Comparison of ENCODE assay signal across 8 mouse cellular contexts in genomic region chr11:96982355-96982754, GRCm38 (mm10). TPM values are rescaled to one million over a fixed set of nuclear protein-coding genes. Genes with fewer than 3 reads are reported as not detected.
DNase-seq lines count a peak whose midpoint lies in the region; ATAC-seq and TF ChIP-seq lines count a peak whose summit lies in the region.

No protein-coding gene starts in this region.

- H3K9ac ChIP-seq in limb, embryonic 11.5 days (ENCODE audit: low read length): no peak overlapping the region
- 0 out of 2 replicates have a peak overlapping the region, but pooled peaks have one; percentile 19 for H3K9ac ChIP-seq in midbrain, postnatal 0 days (replicated peaks; ENCODE audit: low read length, poor library complexity, severe bottlenecking)

- H3K27ac ChIP-seq in limb, embryonic 11.5 days (replicated peaks; ENCODE audit: low read depth, low read length): no peak overlapping the region
- no peak overlapping the region for H3K27ac ChIP-seq in midbrain, postnatal 0 days (ENCODE audit: low read depth, low read length)

- no peaks in the 10 kb centered on the region for H3K36me3 ChIP-seq in limb, embryonic 11.5 days (ENCODE audit: control insufficient read depth, insufficient read depth, low read length)
- H3K36me3 ChIP-seq in midbrain, postnatal 0 days (ENCODE audit: insufficient read depth, low read length): no peaks in the 10 kb centered on the region

- WGBS in limb, embryonic 11.5 days: 2% methylated on average over 7 of the region's 7 CpGs
- 6% methylated on average over 7 of the region's 7 CpGs for WGBS in midbrain, postnatal 0 days

- H3K4me1 ChIP-seq in limb, embryonic 11.5 days (ENCODE audit: control insufficient read depth, insufficient read depth, low read length): peaks cover 34% of the 10 kb centered on the region
- no peaks in the 10 kb centered on the region; the same call in 1 of the 2 replicates for H3K4me1 ChIP-seq in midbrain, postnatal 0 days (ENCODE audit: insufficient read depth, low read length)

- no peaks in the 10 kb centered on the region for H3K27me3 ChIP-seq in limb, embryonic 11.5 days (ENCODE audit: control insufficient read depth, insufficient read depth, low read length)
- H3K27me3 ChIP-seq in midbrain, postnatal 0 days (ENCODE audit: insufficient read depth, low read length): 0 out of 2 replicates have a peak, but pooled peaks cover 3% of the 10 kb centered on the region

- ATAC-seq in frontal cortex, adult (ENCODE audit: low TSS enrichment): no peak
- no peak for ATAC-seq in limb, embryonic 11.5 days (ENCODE audit: insufficient number of reproducible peaks, low FRiP score, low TSS enrichment, low read depth)
- ATAC-seq in midbrain, postnatal 0 days (ENCODE audit: low FRiP score): no peak

- no peak overlapping the region for H3K4me3 ChIP-seq in limb, embryonic 11.5 days (ENCODE audit: low read depth, low read length)
- no peak overlapping the region for H3K4me3 ChIP-seq in midbrain, postnatal 0 days (ENCODE audit: low read depth, low read length)

- no peaks in the 10 kb centered on the region for H3K9me3 ChIP-seq in limb, embryonic 11.5 days (ENCODE audit: control insufficient read depth, low read length)
- H3K9me3 ChIP-seq in midbrain, postnatal 0 days (ENCODE audit: low read length): no peaks in the 10 kb centered on the region

- peak; percentile 56 to 79 for DNase-seq in frontal cortex, postnatal 10 days (ENCODE audit: low spot score in 2 of 2)
- peak; percentile 87 to 91 for DNase-seq in cerebellum, postnatal 25 days
- DNase-seq in gastrocnemius, postnatal 25 days: peak; percentile 61
- DNase-seq in kidney, adult 8-10 months: peak; percentile 66 to 83
- DNase-seq in limb, embryonic 11.5 days (ENCODE audit: low spot score): peak; percentile 89
- peak; percentile 83 for DNase-seq in midbrain, postnatal 0 days (ENCODE audit: low spot score)
- peak; percentile 65 to 76 for DNase-seq in spleen, postnatal 14 days (ENCODE audit: low spot score in 2 of 2)

- H3K4me2 ChIP-seq in limb, embryonic 11.5 days (ENCODE audit: low read depth, severe bottlenecking): peak overlapping the region; percentile 1; the same call in 1 of the 2 replicates
- no peak overlapping the region; the same call in 1 of the 2 replicates for H3K4me2 ChIP-seq in midbrain, postnatal 0 days (ENCODE audit: low read depth, low read length, poor library complexity, severe bottlenecking)

- TF ChIP-seq CTCF in midbrain, postnatal 0 days (IDR thresholded peaks at IDR 0.05): peak; percentile 95

RNA-seq across cellular contexts. Expression of gene Sp2, which starts 0.4 kb away (rescaled TPM):
- 1 to 10 TPM; 8.9 to 9.0 TPM for total RNA-seq in gastrocnemius, postnatal 25 days (2021)
- polyA plus RNA-seq in limb, embryonic 11.5 days (2014; fragmentation: Nextera tagmentation; extraction: Ambion mirVana): 23.4 and 25.8 TPM in 2 replicates
- total RNA-seq in midbrain, postnatal 0 days (2014; rRNA removed): 5.2 and 5.9 TPM in 2 replicates
- 13.4 and 13.7 TPM in 2 replicates for polyA plus RNA-seq in midbrain, postnatal 0 days (2015; fragmentation: Nextera tagmentation; extraction: Ambion mirVana)

RNA-seq across cellular contexts. Expression of gene Sp6, which starts 30.8 kb away (rescaled TPM):
- under 1 TPM in 1 of 2 experiments, not detected in 1; 0.10 TPM for total RNA-seq in gastrocnemius, postnatal 25 days (2021)
- polyA plus RNA-seq in limb, embryonic 11.5 days (2014; fragmentation: Nextera tagmentation; extraction: Ambion mirVana): 2.1 and 2.4 TPM in 2 replicates
- 0.33 and 1.1 TPM in 2 replicates for total RNA-seq in midbrain, postnatal 0 days (2014; rRNA removed)
- 0.43 and 0.51 TPM in 2 replicates for polyA plus RNA-seq in midbrain, postnatal 0 days (2015; fragmentation: Nextera tagmentation; extraction: Ambion mirVana)

RNA-seq across cellular contexts. Expression of gene Pnpo, which starts 38.6 kb away (rescaled TPM):
- total RNA-seq in gastrocnemius, postnatal 25 days (2021): 1 to 10 TPM; 7.0 to 8.3 TPM
- polyA plus RNA-seq in limb, embryonic 11.5 days (2014; fragmentation: Nextera tagmentation; extraction: Ambion mirVana): 25.5 and 27.5 TPM in 2 replicates
- total RNA-seq in midbrain, postnatal 0 days (2014; rRNA removed): 26.9 and 28.6 TPM in 2 replicates
- polyA plus RNA-seq in midbrain, postnatal 0 days (2015; fragmentation: Nextera tagmentation; extraction: Ambion mirVana): 36.8 and 37.4 TPM in 2 replicates

RNA-seq across cellular contexts. Expression of gene Scrn2, which starts 47.4 kb away (rescaled TPM):
- 1 to 10 TPM; 9.3 to 9.4 TPM for total RNA-seq in gastrocnemius, postnatal 25 days (2021)
- 31.9 and 34.4 TPM in 2 replicates for polyA plus RNA-seq in limb, embryonic 11.5 days (2014; fragmentation: Nextera tagmentation; extraction: Ambion mirVana)
- total RNA-seq in midbrain, postnatal 0 days (2014; rRNA removed): 19.6 and 22.3 TPM in 2 replicates
- 11.1 and 11.9 TPM in 2 replicates for polyA plus RNA-seq in midbrain, postnatal 0 days (2015; fragmentation: Nextera tagmentation; extraction: Ambion mirVana)

RNA-seq across cellular contexts. Expression of gene Prr15l, which starts 54.5 kb away (rescaled TPM):
- total RNA-seq in gastrocnemius, postnatal 25 days (2021): not detected
- polyA plus RNA-seq in limb, embryonic 11.5 days (2014; fragmentation: Nextera tagmentation; extraction: Ambion mirVana): 0.35 and 0.97 TPM in 2 replicates
- total RNA-seq in midbrain, postnatal 0 days (2014; rRNA removed): 0.27 TPM in 1 of 2 replicates, not detected in the other
- 0.51 and 0.56 TPM in 2 replicates for polyA plus RNA-seq in midbrain, postnatal 0 days (2015; fragmentation: Nextera tagmentation; extraction: Ambion mirVana)
